Mouse (Mus musculus) liver, adult 2 months (tissue): ENCODE data around the gene Dnajc25.

ENCODE experiments used
- CTCF ChIP-seq: fragments of 200-500 bp; IDR thresholded peaks from 2 replicates; pipeline ENCODE4 v1.5.1; 2011; ENCODE audit warnings: low read depth, low read length, control low read depth
- POLR2A ChIP-seq: fragments of 200-500 bp; IDR thresholded peaks from 2 replicates; pipeline ENCODE4 v1.6.1; 2011; ENCODE audit warnings: low read length, control low read depth; ENCODE audit not compliant: insufficient read depth; ENCODE audit errors: extremely low read depth

DNA sequence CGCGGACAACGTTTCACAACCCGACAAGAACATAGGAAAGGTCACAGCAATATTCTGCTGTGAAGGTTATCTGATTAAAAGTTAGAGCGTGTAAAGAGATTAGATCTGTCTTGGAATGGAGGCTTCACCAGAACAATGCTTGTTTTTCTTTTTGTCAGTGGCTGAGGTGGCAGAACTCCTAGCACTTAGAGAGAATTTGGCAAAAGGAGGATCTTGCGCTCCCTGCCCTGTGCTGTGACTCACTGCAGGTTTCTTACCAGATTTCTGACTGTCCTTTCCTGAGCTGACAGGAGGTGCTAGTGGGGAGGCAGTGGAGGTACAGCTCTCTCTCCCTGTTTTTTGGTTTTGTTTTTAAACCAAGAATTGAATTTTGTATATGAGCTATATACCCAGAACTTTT lies 12.2 kb downstream of the Dnajc25 start:
- TF ChIP-seq CTCF (no peak), POLR2A (no peak)
